Mouse (Mus musculus) neural tube, embryonic 13.5 days (tissue): ENCODE measurements around the gene Spata3. TPM values are rescaled to one million over a fixed set of nuclear protein-coding genes. Genes with fewer than 3 reads are reported as not detected.
A peak's percentile ranks its signal among the peaks of the same experiment; 100 is the strongest.
"Not testable (repeated sequence)": the region's sequence is repeated elsewhere in the genome, so short reads cannot be mapped to it uniquely, and the experiment has no call there.

ENCODE experiments used
- ATAC-seq: fragments of 200-750 bp; cut with Nextera tagmentation; 2 replicates; pipeline ENCODE4 v1.8.0; 2017; ENCODE audit warnings: low read depth, mild to moderate bottlenecking, moderate TSS enrichment, moderate library complexity
- H3K27ac ChIP-seq: fragments of 300-500 bp; sonication (generic); replicated peaks from 2 replicates; pipeline ENCODE4 v1.5.1; 2015; ENCODE audit warnings: moderate library complexity, mild to moderate bottlenecking, inconsistent platforms
- H3K27me3 ChIP-seq: fragments of 300-500 bp; sonication (generic); 2 replicates; pipeline ENCODE4 v1.6.1; 2015; ENCODE audit warnings: mild to moderate bottlenecking, inconsistent platforms
- H3K36me3 ChIP-seq: fragments of 300-500 bp; sonication (generic); 2 replicates; pipeline ENCODE4 v1.6.1; 2015; ENCODE audit warnings: mild to moderate bottlenecking, inconsistent platforms
- H3K4me1 ChIP-seq: fragments of 300-500 bp; sonication (generic); replicated peaks from 2 replicates; pipeline ENCODE4 v1.6.1; 2015; ENCODE audit warnings: inconsistent platforms
- H3K4me2 ChIP-seq: fragments of 300-500 bp; sonication (generic); 2 replicates; pipeline ENCODE4 v1.6.1; 2015; ENCODE audit warnings: inconsistent platforms, mild to moderate bottlenecking, moderate library complexity
- H3K4me3 ChIP-seq: fragments of 300-500 bp; sonication (generic); 2 replicates; pipeline ENCODE4 v1.5.1; 2015; ENCODE audit warnings: mild to moderate bottlenecking, inconsistent platforms
- H3K9ac ChIP-seq: fragments of 300-500 bp; sonication (generic); 2 replicates; pipeline ENCODE4 v1.6.1; 2015; ENCODE audit warnings: moderate library complexity, mild to moderate bottlenecking, inconsistent platforms
- H3K9me3 ChIP-seq: fragments of 300-500 bp; sonication (generic); 2 replicates; pipeline ENCODE4 v1.6.1; 2016; ENCODE audit warnings: inconsistent platforms
- WGBS: fragments of 180-500 bp; shearing (Covaris S2); methylation state at CpG from one replicate; pipeline ENCODE4 v1.1.7; 2015; 5-methylcytosine and 5-hydroxymethylcytosine counted together
- polyA plus RNA-seq: library from polyadenylated mRNA; unstranded; fragments of >200 nt; fragmentation: Nextera tagmentation; extraction: Ambion mirVana; gene quantifications from 2 replicates; pipeline ENCODE4 v1.2.1, GENCODE M21; 2015

Spata3 gene
- polyA plus RNA-seq, 1 experiment from 2014 or later = not detected

- 100% methylated on average over 1 of the region's 1 CpGs for WGBS
- no peak for ATAC-seq
- H3K36me3 ChIP-seq = no peaks in the 10 kb centered on the region
- no peak overlapping the region for H3K4me2 ChIP-seq
- H3K4me1 ChIP-seq = no peaks in the 10 kb centered on the region
- H3K9ac ChIP-seq = no peak overlapping the region
- H3K4me3 ChIP-seq = no peak overlapping the region
- H3K27me3 ChIP-seq = no peaks in the 10 kb centered on the region
- no peaks in the 10 kb centered on the region for H3K9me3 ChIP-seq
- no peak overlapping the region for H3K27ac ChIP-seq
Measured at GRCm38 (mm10) chr1:85997221-85997620, 19.4 kb upstream of the Spata3 start.

GRCm38 (mm10) chr1:85998012-85998411, 18.6 kb upstream of the Spata3 start:
- WGBS = 84% methylated on average over 4 of the region's 4 CpGs
- H3K4me2 ChIP-seq = no peak overlapping the region
- no peaks in the 10 kb centered on the region for H3K9me3 ChIP-seq

GRCm38 (mm10) chr1:85999853-86000570, 16.6 kb upstream of the Spata3 start:
- Histone ChIP-seq H3K27ac (no peak overlapping the region), H3K4me1 (no peaks in the 10 kb centered on the region), H3K9ac (no peak overlapping the region), H3K4me3 (no peak overlapping the region), H3K9me3 (no peaks in the 10 kb centered on the region), H3K4me2 (no peak overlapping the region), H3K36me3 (no peaks in the 10 kb centered on the region), H3K27me3 (no peaks in the 10 kb centered on the region)
- 90% methylated on average over 18 of the region's 18 CpGs for WGBS
- no peak for ATAC-seq

More at GRCm38 (mm10) chr1:85998012-85998411, 18.6 kb upstream of the Spata3 start:
- Histone ChIP-seq H3K27me3 (no peaks in the 10 kb centered on the region), H3K4me1 (no peaks in the 10 kb centered on the region), H3K9ac (no peak overlapping the region), H3K27ac (no peak overlapping the region), H3K4me3 (no peak overlapping the region), H3K36me3 (no peaks in the 10 kb centered on the region)
- ATAC-seq = no peak

- no peaks in the 10 kb centered on the region for H3K36me3 ChIP-seq
- no peak overlapping the region for H3K4me3 ChIP-seq
- WGBS = 92% methylated on average over 10 of the region's 10 CpGs
- H3K27ac ChIP-seq = no peak overlapping the region
- no peak overlapping the region for H3K9ac ChIP-seq
- H3K9me3 ChIP-seq = no peaks in the 10 kb centered on the region
- no peak overlapping the region for H3K4me2 ChIP-seq
- H3K4me1 ChIP-seq = no peaks in the 10 kb centered on the region; the same call in 1 of the 2 replicates
- H3K27me3 ChIP-seq = no peaks in the 10 kb centered on the region
- ATAC-seq = no peak
Measured at GRCm38 (mm10) chr1:86005540-86005939, 11.1 kb upstream of the Spata3 start.

GRCm38 (mm10) chr1:86006040-86006439, 10.6 kb upstream of the Spata3 start:
- H3K4me1 ChIP-seq = no peaks in the 10 kb centered on the region; the same call in 1 of the 2 replicates
- H3K9ac ChIP-seq = no peak overlapping the region
- 90% methylated on average over 6 of the region's 6 CpGs for WGBS
- no peaks in the 10 kb centered on the region for H3K36me3 ChIP-seq
- no peaks in the 10 kb centered on the region for H3K9me3 ChIP-seq
- H3K27ac ChIP-seq = no peak overlapping the region
- no peaks in the 10 kb centered on the region for H3K27me3 ChIP-seq
- no peak overlapping the region for H3K4me2 ChIP-seq
- H3K4me3 ChIP-seq = no peak overlapping the region
- ATAC-seq = no peak

GRCm38 (mm10) chr1:86007778-86008177, 8.8 kb upstream of the Spata3 start:
- Histone ChIP-seq H3K27me3 (no peaks in the 10 kb centered on the region), H3K4me2 (no peak overlapping the region), H3K36me3 (no peaks in the 10 kb centered on the region), H3K27ac (no peak overlapping the region), H3K4me1 (no peaks in the 10 kb centered on the region; the same call in 1 of the 2 replicates), H3K9ac (no peak overlapping the region), H3K9me3 (0 out of 2 replicates have a peak, but pooled peaks cover 5% of the 10 kb centered on the region), H3K4me3 (no peak overlapping the region)
- peak; percentile 79 for ATAC-seq
- 2% methylated on average over 7 of the region's 7 CpGs for WGBS

- 95% methylated on average over 9 of the region's 9 CpGs for WGBS
- not testable (repeated sequence) for ATAC-seq, H3K27ac ChIP-seq, H3K4me1 ChIP-seq, H3K4me3 ChIP-seq, H3K4me2 ChIP-seq, H3K9ac ChIP-seq, H3K9me3 ChIP-seq, H3K36me3 ChIP-seq
- H3K27me3 ChIP-seq = peaks cover 29% of the 10 kb centered on the region
Measured at GRCm38 (mm10) chr1:86015758-86016157, 858 bp upstream of the Spata3 start.

- Histone ChIP-seq H3K9ac (peak overlapping the region; percentile 58), H3K4me2 (peak overlapping the region; percentile 67), H3K27me3 (peaks cover 29% of the 10 kb centered on the region), H3K9me3 (no peaks in the 10 kb centered on the region), H3K4me3 (peak overlapping the region; percentile 43), H3K27ac (no peak overlapping the region), H3K4me1 (peaks cover 9% of the 10 kb centered on the region; the same call in 1 of the 2 replicates), H3K36me3 (no peaks in the 10 kb centered on the region)
- ATAC-seq = peak; percentile 86
- 3% methylated on average over 56 of the region's 60 CpGs for WGBS
Measured at GRCm38 (mm10) chr1:86018235-86019055, 1.8 kb downstream of the Spata3 start.

GRCm38 (mm10) chr1:86021365-86021989, 4.9 kb downstream of the Spata3 start:
- Histone ChIP-seq H3K4me1 (peaks cover 9% of the 10 kb centered on the region; the same call in 1 of the 2 replicates), H3K36me3 (no peaks in the 10 kb centered on the region), H3K4me2 (no peak overlapping the region), H3K4me3 (no peak overlapping the region), H3K27me3 (peaks cover 29% of the 10 kb centered on the region), H3K9me3 (no peaks in the 10 kb centered on the region), H3K9ac (no peak overlapping the region), H3K27ac (no peak overlapping the region)
- WGBS = 68% methylated on average over 11 of the region's 11 CpGs
- ATAC-seq = no peak

- Histone ChIP-seq H3K4me2 (no peak overlapping the region), H3K4me3 (no peak overlapping the region), H3K9me3 (no peaks in the 10 kb centered on the region), H3K27me3 (no peaks in the 10 kb centered on the region), H3K27ac (peak overlapping the region; percentile 82), H3K4me1 (0 out of 2 replicates have a peak, but pooled peaks cover 6% of the 10 kb centered on the region), H3K9ac (no peak overlapping the region), H3K36me3 (no peaks in the 10 kb centered on the region)
- peak; percentile 88 for ATAC-seq
- 6% methylated on average over 11 of the region's 11 CpGs for WGBS
Measured at GRCm38 (mm10) chr1:86032273-86032987, 15.8 kb downstream of the Spata3 start.

- Histone ChIP-seq H3K9me3 (peaks cover 11% of the 10 kb centered on the region), H3K9ac (no peak overlapping the region), H3K4me2 (no peak overlapping the region), H3K4me3 (no peak overlapping the region), H3K27me3 (peaks cover 5% of the 10 kb centered on the region; the same call in 1 of the 2 replicates), H3K4me1 (no peaks in the 10 kb centered on the region), H3K27ac (no peak overlapping the region), H3K36me3 (no peaks in the 10 kb centered on the region)
- WGBS = 80% methylated on average over 3 of the region's 3 CpGs
- ATAC-seq = no peak
Measured at GRCm38 (mm10) chr1:86038191-86038951, 21.8 kb downstream of the Spata3 start.
